Mouse (Mus musculus) effector memory CD4-positive, alpha-beta T cell, adult 7 months (primary cell): ENCODE measurements around the gene Olfr683. TPM values are rescaled to one million over a fixed set of nuclear protein-coding genes. Genes with fewer than 3 reads are reported as not detected.

ENCODE experiments used
- polyA plus RNA-seq: library from polyadenylated mRNA; unstranded; fragments of 100-300 nt; shearing (Covaris generic); gene quantifications from one replicate; pipeline ENCODE4 v1.2.1, GENCODE M21; 2017

Olfr683 gene
- not detected for polyA plus RNA-seq

GRCm38 (mm10) chr7:105146912-105147311 is at the start of gene Olfr683:
Olfr683 (minus strand) TSS chr7:105147012.

DNA sequence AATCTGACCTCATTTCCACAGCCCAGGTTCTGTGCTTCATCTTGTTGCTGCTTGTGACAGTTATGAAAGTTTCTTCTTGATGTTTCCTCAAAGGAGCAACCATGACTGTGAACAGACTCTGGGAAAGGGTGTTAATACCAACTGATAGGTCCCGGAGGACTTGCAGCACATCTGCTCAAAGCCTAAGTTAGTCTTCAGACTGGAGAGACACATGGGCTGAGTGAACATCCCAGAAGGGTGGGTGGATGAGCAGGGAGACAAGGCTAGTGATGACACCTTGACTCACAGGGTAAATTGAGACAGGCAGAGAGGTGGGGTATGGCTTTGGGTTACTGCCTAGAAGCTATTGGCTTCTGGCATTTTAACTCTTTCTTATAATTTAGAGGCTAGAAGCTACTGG is 39.1 kb upstream of the Olfr683 start, which contains the start of gene Olfr685:
Olfr685 (minus strand) TSS at position 101 of the 400 bp plus-strand sequence.

DNA sequence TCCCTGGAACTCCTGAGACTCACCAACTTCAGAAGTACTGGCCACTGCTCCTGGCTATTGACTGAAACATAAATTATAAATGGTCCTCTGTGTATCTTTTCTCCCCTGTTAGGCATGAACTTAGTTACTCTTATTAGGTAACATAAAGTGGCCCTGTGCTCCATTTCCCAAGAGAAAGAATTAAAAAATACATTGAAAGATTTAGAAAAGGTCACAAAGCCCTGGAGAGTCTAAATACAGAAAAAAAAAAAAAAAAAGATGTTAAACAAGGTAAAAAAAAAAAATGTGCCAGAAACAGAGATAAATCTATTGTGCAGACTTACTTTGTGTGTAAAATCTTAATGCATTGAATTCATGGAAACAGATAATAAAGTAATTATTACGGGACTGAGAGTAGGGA is 16.7 kb upstream of the Olfr683 start, which contains the start of gene Olfr684:
Olfr684 (minus strand) TSS at position 101 of the 400 bp plus-strand sequence.

GRCm38 (mm10) chr7:105116536-105116935 is 30.3 kb downstream of the Olfr683 start, which contains the start of gene Olfr681:
Olfr681 (plus strand) TSS chr7:105116836.

DNA sequence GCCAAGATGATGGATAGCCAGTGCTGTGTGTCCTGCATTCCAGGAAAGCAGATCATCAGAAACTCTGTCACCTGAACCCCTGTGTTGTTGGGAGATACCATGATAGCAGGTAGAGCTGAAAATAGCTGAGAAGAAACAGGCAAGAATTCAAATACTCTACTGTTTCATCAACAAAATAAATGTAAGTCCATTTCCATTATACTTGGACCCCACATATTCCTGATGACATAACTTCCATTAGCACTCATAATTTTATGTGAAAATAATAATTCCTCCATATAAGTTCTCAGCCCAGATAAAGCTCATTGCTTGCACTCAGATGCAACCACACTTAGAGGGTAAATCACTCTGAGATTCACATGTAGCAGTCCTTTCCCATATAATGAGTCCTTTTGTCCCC is 54.1 kb downstream of the Olfr683 start, which contains the start of gene Olfr680-ps1:
Olfr680-ps1 (minus strand) TSS at position 101 of the 400 bp plus-strand sequence.

Other genes starting within 250 kb of the Olfr683 start
- not detected for gene Olfr667, start 225.5 kb downstream of the Olfr683 start, polyA plus RNA-seq
- not detected for gene Olfr668, start 219.0 kb downstream of the Olfr683 start, polyA plus RNA-seq
- not detected for gene Olfr669, start 212.8 kb downstream of the Olfr683 start, polyA plus RNA-seq
- not detected for gene Olfr670, start 184.4 kb downstream of the Olfr683 start, polyA plus RNA-seq
- 0.34 TPM for gene Olfr671, start 167.9 kb downstream of the Olfr683 start, polyA plus RNA-seq
- gene Olfr672, start 145.0 kb downstream of the Olfr683 start, polyA plus RNA-seq: not detected
- not detected for gene Olfr675, start 118.6 kb downstream of the Olfr683 start, polyA plus RNA-seq
- not detected for gene Olfr676, start 114.3 kb downstream of the Olfr683 start, polyA plus RNA-seq
- gene Olfr677, start 95.6 kb downstream of the Olfr683 start, polyA plus RNA-seq: not detected
- not detected for gene Olfr678, start 82.5 kb downstream of the Olfr683 start, polyA plus RNA-seq
- gene Olfr679, start 65.8 kb downstream of the Olfr683 start, polyA plus RNA-seq: not detected
- gene Olfr680-ps1, start 54.2 kb downstream of the Olfr683 start, polyA plus RNA-seq: not detected
- gene Olfr681, start 30.2 kb downstream of the Olfr683 start, polyA plus RNA-seq: not detected
- gene Olfr684, start 16.6 kb upstream of the Olfr683 start, polyA plus RNA-seq: 0.12 TPM
- not detected for gene Olfr685, start 39.0 kb upstream of the Olfr683 start, polyA plus RNA-seq
- not detected for gene Olfr686, start 60.5 kb upstream of the Olfr683 start, polyA plus RNA-seq
- not detected for gene Olfr688, start 141.1 kb upstream of the Olfr683 start, polyA plus RNA-seq
- 0.17 TPM for gene Olfr689, start 164.2 kb upstream of the Olfr683 start, polyA plus RNA-seq
- not detected for gene Olfr690, start 187.1 kb upstream of the Olfr683 start, polyA plus RNA-seq
- gene Olfr691, start 195.3 kb upstream of the Olfr683 start, polyA plus RNA-seq: 0.43 TPM
- gene Olfr692, start 221.2 kb upstream of the Olfr683 start, polyA plus RNA-seq: not detected
- not detected for gene Gm5901, start 228.0 kb upstream of the Olfr683 start, polyA plus RNA-seq